ENCODE assay signal across 21 mouse cellular contexts in genomic region chr1:155727830-155728229, GRCm38 (mm10). TPM values are rescaled to one million over a fixed set of nuclear protein-coding genes. Genes with fewer than 3 reads are reported as not detected.
A peak's percentile ranks its signal among the peaks of the same experiment; 100 is the strongest.
DNase-seq lines count a peak whose midpoint lies in the region; ATAC-seq and TF ChIP-seq lines count a peak whose summit lies in the region.
"Had no signal": no experiment of that assay in that cellular context is flagged by ENCODE, and none has a peak within 500 bp of the region (broad histone marks: within the 10 kb centered on the region; RNA-seq: fewer than 3 reads in every experiment).

No protein-coding gene starts in this region.

- H3K27me3 ChIP-seq in midbrain, embryonic 11.5 days (ENCODE audit: control insufficient read depth, insufficient read depth, low read length) = peaks cover 81% of the 10 kb centered on the region
- peaks cover 54% of the 10 kb centered on the region for H3K27me3 ChIP-seq in midbrain, postnatal 0 days (ENCODE audit: insufficient read depth, low read length)

- H3K36me3 ChIP-seq in midbrain, embryonic 11.5 days (ENCODE audit: control insufficient read depth, insufficient read depth, low read length) = no peaks in the 10 kb centered on the region
- no peaks in the 10 kb centered on the region for H3K36me3 ChIP-seq in midbrain, postnatal 0 days (ENCODE audit: insufficient read depth, low read length)
- H3K36me3 ChIP-seq: G1E had no signal

- no peak for ATAC-seq in midbrain, embryonic 11.5 days (ENCODE audit: low FRiP score)
- ATAC-seq in midbrain, postnatal 0 days (ENCODE audit: low FRiP score) = no peak
- ATAC-seq: activated CD4-positive, CD25-positive, alpha-beta regulatory T cell, adult 4 months; CD4-positive, CD25-positive, alpha-beta regulatory T cell, adult 4 months; Patski had no signal

- H3K27ac ChIP-seq in midbrain, embryonic 11.5 days (ENCODE audit: low read depth, low read length) = no peak overlapping the region
- no peak overlapping the region for H3K27ac ChIP-seq in midbrain, postnatal 0 days (ENCODE audit: low read depth, low read length)

- no peak for TF ChIP-seq CTCF in midbrain, postnatal 0 days (IDR thresholded peaks at IDR 0.05)

- 20% methylated on average over 10 of the region's 10 CpGs for WGBS in midbrain, embryonic 11.5 days
- WGBS in midbrain, postnatal 0 days = 36% methylated on average over 10 of the region's 10 CpGs

- H3K4me1 ChIP-seq in midbrain, embryonic 11.5 days (ENCODE audit: control insufficient read depth, insufficient read depth, low read length) = peaks cover 8% of the 10 kb centered on the region
- no peaks in the 10 kb centered on the region for H3K4me1 ChIP-seq in midbrain, postnatal 0 days (ENCODE audit: insufficient read depth, low read length)

- no peak overlapping the region for H3K4me3 ChIP-seq in midbrain, embryonic 11.5 days (ENCODE audit: low read depth, low read length)
- H3K4me3 ChIP-seq in midbrain, postnatal 0 days (ENCODE audit: low read depth, low read length) = no peak overlapping the region

- H3K4me2 ChIP-seq in midbrain, embryonic 11.5 days = no peak overlapping the region
- H3K4me2 ChIP-seq in midbrain, postnatal 0 days (ENCODE audit: low read depth, low read length, poor library complexity, severe bottlenecking) = no peak overlapping the region

- H3K9me3 ChIP-seq in midbrain, embryonic 11.5 days (ENCODE audit: control insufficient read depth, low read length) = no peaks in the 10 kb centered on the region
- no peaks in the 10 kb centered on the region for H3K9me3 ChIP-seq in midbrain, postnatal 0 days (ENCODE audit: low read length)
- H3K9me3 ChIP-seq: G1E had no signal

- DNase-seq in heart, adult 11 months = peak; percentile 66
- no peak for DNase-seq in heart, adult 8-10 months (ENCODE audit: low spot score)
- peak; percentile 81 for DNase-seq in midbrain, embryonic 11.5 days (ENCODE audit: low spot score, missing footprints)
- no peak for DNase-seq in midbrain, postnatal 0 days (ENCODE audit: low spot score)
- DNase-seq: adrenal gland, adult 2 months; adrenal gland, adult 8-10 months; adrenal gland, postnatal 10 days; adrenal gland, postnatal 14 days; adrenal gland, postnatal 25 days; adrenal gland, postnatal 36 days; B cell, adult 2 months; cerebellum, adult 11 months; cerebellum, adult 11-12 months; cerebellum, adult 18-20 months had no signal

- H3K9ac ChIP-seq in midbrain, embryonic 11.5 days (ENCODE audit: low read length) = no peak overlapping the region
- no peak overlapping the region for H3K9ac ChIP-seq in midbrain, postnatal 0 days (replicated peaks; ENCODE audit: low read length, poor library complexity, severe bottlenecking)

RNA-seq across cellular contexts. Expression of gene Lhx4, which starts 23.7 kb away (rescaled TPM):
- total RNA-seq in heart, adult 8-10 months (2022) = not detected
- 1.7 and 2.2 TPM in 2 replicates for polyA plus RNA-seq in midbrain, embryonic 11.5 days (2014; fragmentation: Nextera tagmentation; extraction: Ambion mirVana)
- 1.5 and 2.7 TPM in 2 replicates for total RNA-seq in midbrain, postnatal 0 days (2014; rRNA removed)
- polyA plus RNA-seq in midbrain, postnatal 0 days (2015; fragmentation: Nextera tagmentation; extraction: Ambion mirVana) = 0.99 and 1.1 TPM in 2 replicates
- total RNA-seq: adrenal gland, postnatal 10 days; adrenal gland, postnatal 14 days; adrenal gland, postnatal 36 days; CH12.LX; MEL had no signal
- polyA plus RNA-seq: C2C12, G1E, Patski had no signal

Comparison
In these comparisons a context has a peak if more than half of its experiments do, and no peak if none do; other contexts are left out.
1. DNase-seq: peak in heart, adult 11 months (single experiment) and midbrain, embryonic 11.5 days (single experiment); none in heart, adult 8-10 months (single experiment) and midbrain, postnatal 0 days (single experiment).